Mouse (Mus musculus) MN1 (cell line): Measurements from ENCODE around the gene A130010J15Rik.

Experiments
- DNase-seq: peaks from one replicate; pipeline ENCODE4 v3.0.0-alpha.2; 2016; ENCODE audit warnings: low spot score

The A130010J15Rik gene

GRCm38 (mm10) chr1:193200640-193201382 lies 33.0 kb downstream of the A130010J15Rik start:
- no peak for DNase-seq

GRCm38 (mm10) chr1:193201383-193201778 lies 33.5 kb downstream of the A130010J15Rik start, which contains the start of gene Traf3ip3:
Gene Traf3ip3, minus strand, starts transcription at chr1:193201703.
- DNase-seq: no peak

- DNase-seq: no peak
Measured at GRCm38 (mm10) chr1:193203821-193204220, 36.0 kb downstream of the A130010J15Rik start.

- no peak for DNase-seq
Measured at GRCm38 (mm10) chr1:193205431-193205830, 37.6 kb downstream of the A130010J15Rik start.

- no peak for DNase-seq
Measured at GRCm38 (mm10) chr1:193207503-193207902, 39.7 kb downstream of the A130010J15Rik start, which contains the start of gene Lamb3. Gene Lamb3, plus strand, starts transcription at chr1:193207699.

- no peak for DNase-seq
Measured at GRCm38 (mm10) chr1:193208178-193208577, 40.3 kb downstream of the A130010J15Rik start.

- DNase-seq: no peak
Measured at GRCm38 (mm10) chr1:193211371-193211770, 43.5 kb downstream of the A130010J15Rik start.

GRCm38 (mm10) chr1:193214053-193214452 lies 46.2 kb downstream of the A130010J15Rik start:
- DNase-seq: no peak

GRCm38 (mm10) chr1:193216000-193216399 lies 48.2 kb downstream of the A130010J15Rik start:
- no peak for DNase-seq

- DNase-seq: no peak
Measured at GRCm38 (mm10) chr1:193220408-193220807, 52.6 kb downstream of the A130010J15Rik start.

- DNase-seq: no peak
Measured at GRCm38 (mm10) chr1:193225531-193225930, 57.7 kb downstream of the A130010J15Rik start.

GRCm38 (mm10) chr1:193226114-193226513 lies 58.3 kb downstream of the A130010J15Rik start:
- no peak for DNase-seq

GRCm38 (mm10) chr1:193226724-193227522 lies 59.1 kb downstream of the A130010J15Rik start:
- no peak for DNase-seq
